Mouse (Mus musculus) thymus, adult 18-20 months (tissue): Measurements from ENCODE around the gene Rab3b.
"Not testable (repeated sequence)": the region's sequence is repeated elsewhere in the genome, so short reads cannot be mapped to it uniquely, and the experiment has no call there.

Experiments
- DNase-seq, 2 experiments: peaks; one replicate each; pipeline ENCODE4 v3.0.0; 2022; ENCODE audit warnings: mixed read lengths in 2 of 2

The Rab3b gene

GRCm38 (mm10) chr4:108900421-108900820 is 21.6 kb downstream of the Rab3b start:
- DNase-seq, result no peak

- DNase-seq, result no peak
Observed at GRCm38 (mm10) chr4:108902886-108903285, 24.0 kb downstream of the Rab3b start.

- no peak for DNase-seq
Observed at GRCm38 (mm10) chr4:108903346-108903745, 24.5 kb downstream of the Rab3b start.

- no peak for DNase-seq
Observed at GRCm38 (mm10) chr4:108904076-108904475, 25.2 kb downstream of the Rab3b start.

- no peak for DNase-seq
Observed at GRCm38 (mm10) chr4:108904790-108905189, 25.9 kb downstream of the Rab3b start.

GRCm38 (mm10) chr4:108905859-108906258 is 27.0 kb downstream of the Rab3b start:
- no peak for DNase-seq

GRCm38 (mm10) chr4:108907475-108907874 is 28.6 kb downstream of the Rab3b start:
- DNase-seq, result no peak

- no peak for DNase-seq
Observed at GRCm38 (mm10) chr4:108909872-108910425, 31.1 kb downstream of the Rab3b start.

GRCm38 (mm10) chr4:108911866-108912265 is 33.0 kb downstream of the Rab3b start:
- DNase-seq, result no peak

GRCm38 (mm10) chr4:108913180-108913579 is 34.3 kb downstream of the Rab3b start:
- DNase-seq, result no peak

- no peak for DNase-seq
Observed at GRCm38 (mm10) chr4:108914391-108914790, 35.5 kb downstream of the Rab3b start.

GRCm38 (mm10) chr4:108915101-108915500 is 36.2 kb downstream of the Rab3b start:
- no peak for DNase-seq

- no peak for DNase-seq
Observed at GRCm38 (mm10) chr4:108917654-108918053, 38.8 kb downstream of the Rab3b start.

- DNase-seq, result not testable (repeated sequence)
Observed at GRCm38 (mm10) chr4:108927945-108928344, 49.1 kb downstream of the Rab3b start.

GRCm38 (mm10) chr4:108933163-108933562 is 54.3 kb downstream of the Rab3b start:
- no peak for DNase-seq

GRCm38 (mm10) chr4:108934856-108935255 is 56.0 kb downstream of the Rab3b start:
- DNase-seq, result no peak

GRCm38 (mm10) chr4:108937848-108938771 is 59.2 kb downstream of the Rab3b start:
- DNase-seq, result no peak

GRCm38 (mm10) chr4:108940681-108941473 is 62.0 kb downstream of the Rab3b start:
- no peak for DNase-seq

GRCm38 (mm10) chr4:108942171-108942570 is 63.3 kb downstream of the Rab3b start:
- no peak for DNase-seq

GRCm38 (mm10) chr4:108942986-108943720 is 64.3 kb downstream of the Rab3b start:
- no peak for DNase-seq

GRCm38 (mm10) chr4:108949168-108949567 is 70.3 kb downstream of the Rab3b start:
- no peak for DNase-seq

GRCm38 (mm10) chr4:108950201-108950600 is 71.3 kb downstream of the Rab3b start:
- no peak for DNase-seq

- no peak for DNase-seq
Observed at GRCm38 (mm10) chr4:108951663-108952062, 72.8 kb downstream of the Rab3b start.
